Mouse (Mus musculus) ES-E14 (cell line): ENCODE measurements around the gene Trpm1. TPM values are rescaled to one million over a fixed set of nuclear protein-coding genes. Genes with fewer than 3 reads are reported as not detected.

Experiments used
- DNase-seq: peaks from one replicate; pipeline ENCODE4 v3.0.0-alpha.2; 2013; ENCODE audit warnings: low read depth, low spot score
- H3K27ac ChIP-seq: 2 replicates; pipeline ENCODE4 v1.5.1; 2012; ENCODE audit warnings: low read depth, mild to moderate bottlenecking, low read length, moderate library complexity, mixed read lengths; ENCODE audit not compliant: poor library complexity, insufficient read depth, severe bottlenecking
- H3K36me3 ChIP-seq: 2 replicates; pipeline ENCODE4 v1.6.1; 2012; ENCODE audit warnings: mild to moderate bottlenecking, low read length, moderate library complexity, mixed read lengths; ENCODE audit not compliant: control insufficient read depth, poor library complexity, insufficient read depth, severe bottlenecking
- H3K4me1 ChIP-seq, 2 experiments: fragments of 150-350 bp in 1 of 2; sonication (generic) in 1 of 2; 2 replicates each; pipeline ENCODE4 v1.6.1; 2012; ENCODE audit warnings: low read length in 2 of 2, mild to moderate bottlenecking in 1 of 2, mixed read lengths in 1 of 2; ENCODE audit not compliant: control insufficient read depth in 2 of 2, insufficient read depth in 2 of 2, poor library complexity in 1 of 2
- H3K4me3 ChIP-seq, 2 experiments: fragments of 150-350 bp in 1 of 2; sonication (generic) in 1 of 2; 2 replicates each; pipeline ENCODE4 v1.5.1; 2012; ENCODE audit warnings: low read length in 2 of 2, low read depth in 1 of 2, mild to moderate bottlenecking in 1 of 2, mixed read lengths in 1 of 2; ENCODE audit not compliant: insufficient read depth in 1 of 2, poor library complexity in 1 of 2, severe bottlenecking in 1 of 2
- H3K9ac ChIP-seq: 2 replicates; pipeline ENCODE4 v1.6.1; 2012; ENCODE audit warnings: low read depth, mild to moderate bottlenecking, low read length, mixed read lengths; ENCODE audit not compliant: poor library complexity, insufficient read depth, severe bottlenecking
- H3K9me3 ChIP-seq: fragments of 150-350 bp; sonication (generic); 2 replicates; pipeline ENCODE4 v1.6.1; 2012; ENCODE audit warnings: low read depth, mild to moderate bottlenecking, low read length; ENCODE audit not compliant: control insufficient read depth, insufficient read depth
- CHD2 ChIP-seq: IDR thresholded peaks from 2 replicates; pipeline ENCODE4 v1.6.1; 2014; ENCODE audit warnings: mild to moderate bottlenecking, low read depth, low read length, inconsistent platforms
- HCFC1 ChIP-seq: IDR thresholded peaks from 2 replicates; pipeline ENCODE4 v1.6.1; 2012; ENCODE audit warnings: low read length, inconsistent platforms, borderline replicate concordance; ENCODE audit not compliant: insufficient read depth
- MAFK ChIP-seq: IDR thresholded peaks from 2 replicates; pipeline ENCODE4 v1.6.1; 2014; ENCODE audit warnings: mild to moderate bottlenecking, low read depth, low read length, inconsistent platforms; ENCODE audit not compliant: insufficient read depth
- ZC3H11A ChIP-seq: IDR thresholded peaks from 2 replicates; pipeline ENCODE4 v1.6.1; 2012; ENCODE audit warnings: low read depth, mild to moderate bottlenecking, inconsistent platforms, low read length, borderline replicate concordance
- ZNF384 ChIP-seq: IDR thresholded peaks from 2 replicates; pipeline ENCODE4 v1.6.1; 2012; ENCODE audit warnings: low read depth, low read length, inconsistent platforms
- in situ Hi-C, 2 experiments: fragments of 600-800 bp; cut with MboI; formaldehyde crosslinking; loops; one replicate each; pipeline ENCODE4 v1.15.1; 2025; ENCODE audit warnings: low sequenced_read_pairs in 2 of 2, inconsistent platforms in 1 of 2; ENCODE audit not compliant: unreplicated experiment in 2 of 2
- total RNA-seq: library from RNA; depleted of rRNA; stranded (reverse); fragments of 300-350 nt; gene quantifications from 2 replicates; pipeline ENCODE4 v1.2.3, GENCODE M21; 2012

Gene Trpm1
- total RNA-seq, 1 experiment = 0.94 TPM

DNA sequence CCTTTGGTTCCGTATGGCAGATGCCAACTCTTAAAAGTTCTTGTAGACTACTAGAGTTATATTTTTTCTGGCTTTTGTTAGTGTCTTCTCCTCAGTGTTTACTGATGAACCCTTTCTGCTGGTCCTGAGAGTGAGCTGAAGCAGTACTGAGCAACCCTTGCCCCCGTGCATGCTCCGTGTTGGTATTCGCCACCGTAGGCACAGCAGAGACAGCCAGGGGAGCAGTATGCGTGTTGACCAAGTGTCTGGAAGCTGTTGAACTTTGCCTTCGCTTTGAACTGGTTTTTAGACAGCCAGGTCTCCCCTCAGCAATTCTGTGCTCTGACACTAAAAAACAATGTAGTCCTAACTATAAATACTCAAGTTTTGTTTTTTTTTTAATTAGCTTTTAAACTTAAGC, 135.8 kb downstream of the Trpm1 start:
- Histone ChIP-seq H3K27ac (no peak overlapping the region), H3K9ac (no peak overlapping the region), H3K4me1 (peaks cover 0 to 3% of the 10 kb centered on the region in 2 experiments; a peak in 1 of 4 replicates), H3K36me3 (no peaks in the 10 kb centered on the region), H3K9me3 (no peaks in the 10 kb centered on the region), H3K4me3 (no peak overlapping the region)
- no peak for TF ChIP-seq ZC3H11A
- TF ChIP-seq ZNF384 = no peak
- no peak for TF ChIP-seq MAFK
- TF ChIP-seq HCFC1 = no peak
- TF ChIP-seq CHD2 = no peak
- no peak for DNase-seq
- in situ Hi-C loops = no loop called here

GRCm38 (mm10) chr7:64290431-64290830, 136.8 kb downstream of the Trpm1 start:
- no peaks in the 10 kb centered on the region for H3K36me3 ChIP-seq
- H3K9ac ChIP-seq = no peak overlapping the region
- no peaks in the 10 kb centered on the region for H3K9me3 ChIP-seq
- in situ Hi-C loops = no loop called here
- no peak overlapping the region for H3K27ac ChIP-seq
- TF ChIP-seq HCFC1 (no peak), MAFK (no peak), ZNF384 (no peak), CHD2 (no peak), ZC3H11A (no peak)
- DNase-seq = no peak
- peaks cover 0 to 3% of the 10 kb centered on the region in 2 experiments; a peak in 1 of 4 replicates for H3K4me1 ChIP-seq
- no peak overlapping the region for H3K4me3 ChIP-seq

DNA sequence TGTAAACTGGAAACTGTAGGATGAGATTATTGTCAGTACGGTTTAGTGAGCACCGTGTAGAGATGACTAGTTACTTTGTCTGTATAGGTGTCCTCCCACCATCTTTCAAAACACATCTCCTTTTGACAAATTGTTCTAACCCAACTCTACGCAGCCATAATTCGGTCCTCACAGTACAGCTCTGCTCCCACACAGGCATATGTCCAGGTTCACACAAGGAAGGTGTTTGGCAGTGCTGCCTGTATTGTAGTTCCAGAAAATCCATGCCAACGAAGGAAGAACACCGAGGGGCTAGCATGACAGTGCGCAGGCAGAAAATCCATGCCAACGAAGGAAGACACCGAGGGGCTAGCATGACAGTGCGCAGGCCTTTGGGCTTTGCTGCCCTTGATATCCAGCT, 138.1 kb downstream of the Trpm1 start:
- in situ Hi-C loops = no loop called here
- H3K4me1 ChIP-seq = peaks cover 0 to 3% of the 10 kb centered on the region in 2 experiments; a peak in 1 of 4 replicates
- TF ChIP-seq HCFC1 (no peak), MAFK (no peak), ZNF384 (no peak), CHD2 (no peak), ZC3H11A (no peak)
- H3K36me3 ChIP-seq = no peaks in the 10 kb centered on the region
- H3K9ac ChIP-seq = no peak overlapping the region
- H3K27ac ChIP-seq = no peak overlapping the region
- no peak for DNase-seq
- H3K9me3 ChIP-seq = no peaks in the 10 kb centered on the region
- H3K4me3 ChIP-seq = no peak overlapping the region

DNA sequence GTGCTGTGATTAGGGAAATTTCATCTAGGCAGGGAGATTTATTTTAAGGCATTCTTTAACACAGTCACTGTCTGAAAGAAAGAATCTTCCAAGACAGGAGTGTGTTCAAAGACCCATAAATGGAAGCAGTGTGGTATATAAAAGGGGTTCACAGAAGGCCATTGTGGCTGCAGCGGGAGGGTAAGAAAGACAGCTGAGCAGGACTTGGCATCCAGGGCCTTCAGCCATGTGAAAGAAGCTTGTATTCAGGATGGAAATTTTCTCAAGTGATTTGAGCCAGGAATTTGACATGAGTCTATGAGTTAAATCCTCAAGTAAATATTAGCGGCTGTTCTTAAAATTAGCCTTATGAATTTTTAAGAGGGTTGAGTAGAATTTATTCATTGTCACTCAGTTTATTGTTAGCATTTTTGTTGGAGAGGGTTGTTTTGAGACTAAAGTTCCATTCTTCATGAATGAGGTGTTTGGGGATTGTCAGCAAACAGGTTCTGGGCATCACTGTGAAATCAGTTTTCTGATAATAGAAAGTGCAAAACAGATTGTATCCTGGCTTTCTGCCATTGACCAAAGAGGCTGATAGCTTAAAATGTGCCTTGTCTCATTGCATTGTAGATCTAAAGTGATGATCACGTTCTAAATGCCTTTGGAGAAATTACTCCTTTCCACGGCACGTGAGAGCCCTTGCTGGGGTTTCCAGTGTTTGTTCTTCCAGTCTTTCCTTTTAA, 142.8 kb downstream of the Trpm1 start:
- H3K9me3 ChIP-seq = no peaks in the 10 kb centered on the region
- no peaks in the 10 kb centered on the region for H3K4me1 ChIP-seq
- no peak overlapping the region for H3K4me3 ChIP-seq
- TF ChIP-seq ZNF384 = no peak
- no peak for TF ChIP-seq HCFC1
- no peak for TF ChIP-seq MAFK
- no peak for TF ChIP-seq CHD2
- no peak for TF ChIP-seq ZC3H11A
- H3K9ac ChIP-seq = no peak overlapping the region
- no peak for DNase-seq
- no peak overlapping the region for H3K27ac ChIP-seq
- in situ Hi-C loops = no loop called here
- no peaks in the 10 kb centered on the region for H3K36me3 ChIP-seq

- Histone ChIP-seq H3K4me1 (no peaks in the 10 kb centered on the region), H3K36me3 (no peaks in the 10 kb centered on the region), H3K27ac (no peak overlapping the region), H3K9ac (no peak overlapping the region), H3K4me3 (no peak overlapping the region), H3K9me3 (no peaks in the 10 kb centered on the region)
- TF ChIP-seq ZNF384 (no peak), ZC3H11A (no peak), MAFK (no peak), CHD2 (no peak), HCFC1 (no peak)
- no peak for DNase-seq
- in situ Hi-C loops = no loop called here
These were observed 156.6 kb downstream of the Trpm1 start for GRCm38 (mm10) chr7:64310241-64310640.
